Mouse (Mus musculus) stomach, embryonic 16.5 days (tissue): ENCODE measurements at regions not wholly inside any gene's neighbourhood (a gene's known extent, or its start where the extent isn't known, plus 50 kb on each side); places are given as distances from the start of the nearest gene placed in this dataset.

ENCODE experiments used
- ATAC-seq: fragments of 200-750 bp; cut with Nextera tagmentation; 2 replicates; pipeline ENCODE4 v1.8.0; 2017; ENCODE audit warnings: moderate number of reproducible peaks, moderate TSS enrichment; ENCODE audit not compliant: insufficient read depth, low FRiP score
- H3K27ac ChIP-seq: fragments of 300-500 bp; sonication (generic); 2 replicates; pipeline ENCODE4 v1.5.1; 2014; ENCODE audit warnings: low read length
- H3K27me3 ChIP-seq: fragments of 300-500 bp; sonication (generic); 2 replicates; pipeline ENCODE4 v1.6.1; 2014; ENCODE audit warnings: low read length, control low read depth, mixed read lengths; ENCODE audit not compliant: control insufficient read depth, insufficient read depth
- H3K36me3 ChIP-seq: fragments of 300-500 bp; sonication (generic); 2 replicates; pipeline ENCODE4 v1.6.1; 2014; ENCODE audit warnings: low read length; ENCODE audit not compliant: control insufficient read depth, insufficient read depth
- H3K4me1 ChIP-seq: fragments of 300-500 bp; sonication (generic); 2 replicates; pipeline ENCODE4 v1.6.1; 2014; ENCODE audit warnings: low read length, control low read depth, mixed read lengths; ENCODE audit not compliant: control insufficient read depth, insufficient read depth
- H3K4me2 ChIP-seq: fragments of 300-500 bp; sonication (generic); 2 replicates; pipeline ENCODE4 v1.6.1; 2014; ENCODE audit warnings: low read depth, low read length, mixed read lengths
- H3K4me3 ChIP-seq: fragments of 300-500 bp; sonication (generic); replicated peaks from 2 replicates; pipeline ENCODE4 v1.5.1; 2014; ENCODE audit warnings: mild to moderate bottlenecking, low read length
- H3K9ac ChIP-seq: fragments of 300-500 bp; sonication (generic); 2 replicates; pipeline ENCODE4 v1.6.1; 2014; ENCODE audit warnings: low read length
- H3K9me3 ChIP-seq: fragments of 300-500 bp; sonication (generic); replicated peaks from 2 replicates; pipeline ENCODE4 v1.6.1; 2016; ENCODE audit warnings: low read length, control low read depth; ENCODE audit not compliant: control insufficient read depth
- WGBS: fragments of 180-500 bp; shearing (Covaris S2); extraction: QIAGEN DNeasy Blood & Tissue Kit; methylation state at CpG from one replicate; pipeline ENCODE4 v1.1.7; 2014; 5-methylcytosine and 5-hydroxymethylcytosine counted together

- Histone ChIP-seq H3K27me3 (no peaks in the 10 kb centered on the region), H3K4me3 (no peak overlapping the region), H3K4me1 (no peaks in the 10 kb centered on the region), H3K9ac (no peak overlapping the region), H3K4me2 (no peak overlapping the region), H3K9me3 (no peaks in the 10 kb centered on the region), H3K36me3 (no peaks in the 10 kb centered on the region), H3K27ac (no peak overlapping the region)
- ATAC-seq: no peak
- 65% methylated on average over 7 of the region's 7 CpGs for WGBS
Observed at GRCm38 (mm10) chr11:44133244-44133643, 232.2 kb upstream of the Adra1b start.

DNA sequence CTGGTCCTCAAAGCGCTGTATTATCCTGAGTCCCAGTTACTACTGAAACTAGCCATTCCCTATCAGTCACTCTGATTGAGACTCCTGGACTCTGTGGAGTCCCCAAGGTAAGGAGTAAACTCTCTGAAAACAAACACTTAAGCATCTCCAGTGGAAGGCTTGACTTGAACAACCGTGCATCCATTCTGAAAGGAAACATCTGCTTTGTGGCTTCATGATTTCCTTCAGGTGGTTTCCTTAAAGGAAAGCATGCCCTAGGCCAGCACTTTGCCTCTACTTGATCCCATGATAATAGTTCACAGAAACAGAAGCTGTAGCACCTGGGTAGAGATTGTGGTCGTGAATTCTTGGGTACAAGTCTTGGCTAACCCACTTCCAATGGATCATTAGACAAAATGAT is 235.0 kb upstream of the Adra1b start:
- no peaks in the 10 kb centered on the region for H3K36me3 ChIP-seq
- ATAC-seq: no peak
- no peak overlapping the region for H3K4me3 ChIP-seq
- H3K4me2 ChIP-seq: no peak overlapping the region
- no peak overlapping the region for H3K27ac ChIP-seq
- WGBS: 75% methylated on average over 3 of the region's 3 CpGs
- H3K4me1 ChIP-seq: no peaks in the 10 kb centered on the region
- H3K27me3 ChIP-seq: no peaks in the 10 kb centered on the region
- no peak overlapping the region for H3K9ac ChIP-seq
- H3K9me3 ChIP-seq: no peaks in the 10 kb centered on the region

- Histone ChIP-seq H3K36me3 (no peaks in the 10 kb centered on the region), H3K27ac (no peak overlapping the region), H3K27me3 (no peaks in the 10 kb centered on the region), H3K9me3 (no peaks in the 10 kb centered on the region), H3K4me3 (no peak overlapping the region), H3K4me1 (no peaks in the 10 kb centered on the region), H3K4me2 (no peak overlapping the region), H3K9ac (no peak overlapping the region)
- ATAC-seq: no peak
- 85% methylated on average over 4 of the region's 4 CpGs for WGBS
Observed at GRCm38 (mm10) chr11:44142996-44143395, 242.0 kb upstream of the Adra1b start.

DNA sequence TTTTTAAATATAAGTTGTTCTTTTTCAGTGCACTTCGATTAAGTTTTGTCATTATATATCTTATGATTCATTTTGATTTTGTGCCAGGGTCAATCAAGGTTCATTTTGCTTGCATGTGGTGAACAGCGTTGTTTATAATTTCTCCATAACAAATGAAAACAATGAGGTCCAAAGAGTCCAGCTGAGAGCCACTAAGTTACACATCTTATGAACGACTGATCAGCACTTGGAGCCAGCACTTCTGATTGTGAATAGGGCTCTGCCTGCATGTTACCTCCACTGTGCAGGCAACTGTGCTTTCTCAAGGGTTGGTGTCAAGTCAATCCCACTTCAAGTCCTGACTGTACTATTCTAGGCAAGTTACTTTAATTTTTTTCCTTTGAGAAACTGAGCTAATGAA is 243.5 kb upstream of the Adra1b start:
- no peaks in the 10 kb centered on the region for H3K9me3 ChIP-seq
- 51% methylated on average over 3 of the region's 3 CpGs for WGBS
- no peak for ATAC-seq

GRCm38 (mm10) chr11:44146419-44146818 is 245.4 kb upstream of the Adra1b start:
- Histone ChIP-seq H3K27me3 (no peaks in the 10 kb centered on the region), H3K4me2 (no peak overlapping the region), H3K9ac (no peak overlapping the region), H3K36me3 (no peaks in the 10 kb centered on the region), H3K9me3 (no peaks in the 10 kb centered on the region), H3K4me3 (no peak overlapping the region), H3K4me1 (no peaks in the 10 kb centered on the region), H3K27ac (no peak overlapping the region)
- ATAC-seq: no peak
- 88% methylated on average over 3 of the region's 3 CpGs for WGBS

More for the DNA sequence above, 243.5 kb upstream of the Adra1b start:
- H3K27me3 ChIP-seq: no peaks in the 10 kb centered on the region
- no peaks in the 10 kb centered on the region for H3K36me3 ChIP-seq
- H3K4me2 ChIP-seq: no peak overlapping the region
- no peak overlapping the region for H3K4me3 ChIP-seq
- no peak overlapping the region for H3K9ac ChIP-seq
- H3K4me1 ChIP-seq: no peaks in the 10 kb centered on the region
- H3K27ac ChIP-seq: no peak overlapping the region

- no peaks in the 10 kb centered on the region for H3K9me3 ChIP-seq
- 89% methylated on average over 3 of the region's 3 CpGs for WGBS
- peaks cover 6% of the 10 kb centered on the region; the same call in 1 of the 2 replicates for H3K4me1 ChIP-seq
- no peaks in the 10 kb centered on the region for H3K27me3 ChIP-seq
- no peak overlapping the region for H3K4me3 ChIP-seq
- ATAC-seq: no peak
- H3K9ac ChIP-seq: no peak overlapping the region
- no peak overlapping the region for H3K4me2 ChIP-seq
- H3K27ac ChIP-seq: no peak overlapping the region
- no peaks in the 10 kb centered on the region for H3K36me3 ChIP-seq
Observed at GRCm38 (mm10) chr11:44153576-44153975, 246.3 kb upstream of the Il12b start.

DNA sequence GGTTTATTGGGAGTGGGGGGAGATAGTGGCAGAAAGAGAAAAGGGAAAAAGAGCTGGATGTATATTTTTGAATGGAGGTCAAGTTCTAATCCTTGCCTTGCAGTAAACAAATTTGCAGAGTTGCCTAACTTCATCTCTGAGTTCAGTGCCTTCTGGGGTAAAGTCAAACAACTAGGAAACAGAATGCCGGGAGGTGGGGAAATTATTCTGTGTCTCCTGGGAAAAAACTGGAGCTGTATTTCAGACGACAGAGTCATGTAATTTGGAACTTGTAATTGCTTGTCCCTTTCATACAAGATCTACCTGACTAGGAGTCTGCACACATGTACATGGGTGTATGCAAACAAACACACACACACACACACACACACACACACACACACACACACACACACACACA is 244.3 kb upstream of the Il12b start:
- H3K36me3 ChIP-seq: no peaks in the 10 kb centered on the region
- H3K9me3 ChIP-seq: no peaks in the 10 kb centered on the region
- 43% methylated on average over 2 of the region's 2 CpGs for WGBS
- H3K27me3 ChIP-seq: no peaks in the 10 kb centered on the region
- ATAC-seq: no peak
- H3K27ac ChIP-seq: no peak overlapping the region
- H3K9ac ChIP-seq: no peak overlapping the region
- no peak overlapping the region for H3K4me2 ChIP-seq
- no peak overlapping the region for H3K4me3 ChIP-seq
- peaks cover 6% of the 10 kb centered on the region; the same call in 1 of the 2 replicates for H3K4me1 ChIP-seq

- no peak overlapping the region for H3K9ac ChIP-seq
- H3K4me3 ChIP-seq: no peak overlapping the region
- H3K9me3 ChIP-seq: no peaks in the 10 kb centered on the region
- peaks cover 6% of the 10 kb centered on the region; the same call in 1 of the 2 replicates for H3K4me1 ChIP-seq
- H3K27ac ChIP-seq: no peak overlapping the region
- no peaks in the 10 kb centered on the region for H3K27me3 ChIP-seq
- no peaks in the 10 kb centered on the region for H3K36me3 ChIP-seq
- ATAC-seq: no peak
- H3K4me2 ChIP-seq: no peak overlapping the region
- WGBS: 33% methylated on average over 5 of the region's 5 CpGs
Observed at GRCm38 (mm10) chr11:44156081-44156480, 243.8 kb upstream of the Il12b start.

DNA sequence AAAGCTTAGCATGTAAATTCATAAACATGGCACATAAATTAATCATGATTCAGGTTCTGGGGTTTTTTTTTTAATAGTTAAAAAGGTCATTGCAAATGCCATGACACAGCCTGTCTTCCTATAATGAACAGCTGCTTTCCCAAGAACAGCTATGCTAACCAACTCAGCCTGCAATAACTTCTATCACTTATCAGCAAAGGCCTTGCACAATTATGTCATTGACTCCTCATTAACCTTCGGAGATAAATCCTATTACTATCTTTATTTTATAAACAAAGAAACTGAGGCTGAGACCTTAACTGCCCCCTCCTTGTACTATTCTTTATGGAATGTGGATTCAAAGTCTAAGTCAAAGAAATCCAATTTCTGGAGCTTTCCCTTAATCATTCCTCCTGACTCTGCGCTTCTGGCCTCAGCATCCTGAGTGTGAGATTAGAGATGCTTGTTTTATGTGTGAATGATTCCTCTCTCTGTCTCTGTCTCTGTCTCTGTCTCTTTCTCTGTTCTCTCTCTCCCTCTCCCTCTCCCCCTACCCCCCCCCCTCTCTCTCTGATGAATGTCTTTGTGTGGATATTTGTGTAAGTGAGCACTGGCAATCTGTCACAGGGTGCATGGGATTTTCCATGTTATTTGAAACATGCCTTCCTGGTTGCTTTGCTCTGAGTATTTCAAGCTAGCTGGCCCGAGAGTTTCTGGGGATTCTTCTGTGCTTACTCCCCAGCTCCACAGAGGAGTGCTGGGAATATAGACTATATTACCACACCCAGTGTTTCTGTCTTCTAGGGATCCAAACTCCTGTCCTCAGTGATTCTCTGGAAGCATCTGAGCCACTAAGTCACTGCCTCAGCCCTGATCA is 243.1 kb upstream of the Il12b start:
- Histone ChIP-seq H3K9ac (no peak overlapping the region), H3K27ac (no peak overlapping the region), H3K36me3 (no peaks in the 10 kb centered on the region), H3K4me1 (peaks cover 6% of the 10 kb centered on the region; the same call in 1 of the 2 replicates), H3K27me3 (no peaks in the 10 kb centered on the region), H3K4me2 (no peak overlapping the region), H3K4me3 (no peak overlapping the region), H3K9me3 (no peaks in the 10 kb centered on the region)
- no peak for ATAC-seq
- WGBS: 49% methylated on average over 3 of the region's 3 CpGs
